Comparison of ENCODE assay signal across 8 mouse cellular contexts in the genomic region with DNA sequence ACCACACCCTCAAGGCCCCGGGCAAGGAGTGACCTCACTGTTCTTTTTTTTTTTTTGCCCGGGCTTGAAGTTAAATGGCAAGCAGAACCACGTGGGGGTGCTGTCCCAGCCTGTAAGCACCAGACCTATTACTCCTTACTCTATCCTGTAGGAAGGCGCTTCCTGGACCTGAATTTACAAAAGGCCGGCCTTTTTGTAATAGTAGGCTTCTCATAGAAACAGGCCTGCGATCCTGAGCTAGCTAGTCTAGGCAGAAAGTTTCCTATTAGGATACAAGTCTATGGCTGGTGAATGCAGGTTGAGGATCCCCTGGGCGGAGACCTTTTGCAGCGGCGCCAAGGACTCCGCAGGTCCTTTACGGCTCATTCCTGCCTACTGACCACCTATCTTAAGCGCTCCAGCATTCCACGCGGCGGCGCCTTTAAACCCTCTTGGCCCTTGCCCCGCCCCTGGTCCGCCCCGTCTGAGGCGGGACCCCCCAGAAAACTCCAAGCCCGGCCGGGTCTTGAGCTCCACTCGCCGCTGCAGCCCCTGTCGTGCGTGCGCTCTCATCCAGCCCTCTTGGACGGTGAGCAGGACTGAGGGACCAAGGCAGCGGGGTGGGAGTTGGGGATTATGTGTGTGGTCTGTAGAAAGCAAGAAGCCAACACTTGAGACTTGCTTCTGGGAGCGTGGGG. TPM values are rescaled to one million over a fixed set of nuclear protein-coding genes. Genes with fewer than 3 reads are reported as not detected.
DNase-seq lines count a peak whose midpoint lies in the region; ATAC-seq and TF ChIP-seq lines count a peak whose summit lies in the region.

Gene Tagln2 (plus strand): TSS at position 283 of the 677 bp plus-strand sequence.

- no peak for TF ChIP-seq EP300 in liver, embryonic 14.5 days (IDR thresholded peaks at IDR 0.05; ENCODE audit: low read depth)

- peak within 1 kb of the TSS; percentile 68 for H3K27ac ChIP-seq in intestine, embryonic 14.5 days (ENCODE audit: low read depth)
- H3K27ac ChIP-seq in liver, embryonic 14.5 days, result no peak within 1 kb of the TSS; the same call in 1 of the 2 replicates

- 2% methylated on average over 30 of the region's 30 CpGs for WGBS in intestine, embryonic 14.5 days
- WGBS in liver, embryonic 14.5 days (ENCODE audit: insufficient replicate concordance), result 2% methylated on average over 30 of the region's 30 CpGs

- peak; percentile 65 for ATAC-seq in intestine, embryonic 14.5 days (replicated peaks; ENCODE audit: low FRiP score, low TSS enrichment, low read depth)
- peak; percentile 50; the same call in 1 of the 2 replicates for ATAC-seq in liver, embryonic 14.5 days (ENCODE audit: insufficient read depth)

- TF ChIP-seq CTCF in liver, embryonic 14.5 days (IDR thresholded peaks at IDR 0.05; ENCODE audit: low read depth), result 0 out of 2 replicates have a peak, but pooled peaks have one; percentile 3

- peak within 1 kb of the TSS; percentile 67 for H3K4me3 ChIP-seq in intestine, embryonic 14.5 days (ENCODE audit: low read depth, low read length)
- H3K4me3 ChIP-seq in liver, embryonic 14.5 days (ENCODE audit: insufficient read depth in 1 of 2, low read depth in 2 of 2, low read length in 2 of 2), result peak within 1 kb of the TSS; percentile 62 to 64

- H3K27me3 ChIP-seq in intestine, embryonic 14.5 days (replicated peaks; ENCODE audit: control insufficient read depth, insufficient read depth, low read length), result no peaks in the 10 kb centered on the region
- no peaks in the 10 kb centered on the region for H3K27me3 ChIP-seq in liver, embryonic 14.5 days (ENCODE audit: control insufficient read depth, insufficient read depth, low read length)

- H3K4me1 ChIP-seq in intestine, embryonic 14.5 days (replicated peaks; ENCODE audit: control insufficient read depth, insufficient read depth, low read length), result peaks cover 34% of the 10 kb centered on the region
- peaks cover 0 to 23% of the 10 kb centered on the region in 2 experiments; a peak in 3 of 4 replicates for H3K4me1 ChIP-seq in liver, embryonic 14.5 days (replicated peaks; ENCODE audit: control insufficient read depth in 2 of 2, insufficient read depth in 2 of 2, low read length in 1 of 2)

- intact Hi-C loops in gastrocnemius, postnatal 36 days (cut with DNase I), result no loop called here

- H3K9me3 ChIP-seq in intestine, embryonic 14.5 days (ENCODE audit: control insufficient read depth, low read length), result no peaks in the 10 kb centered on the region
- H3K9me3 ChIP-seq in liver, embryonic 14.5 days (ENCODE audit: control insufficient read depth, low read length), result no peaks in the 10 kb centered on the region

- peak within 1 kb of the TSS; percentile 59 for H3K4me2 ChIP-seq in intestine, embryonic 14.5 days (ENCODE audit: low read length)
- peak within 1 kb of the TSS; percentile 67 for H3K4me2 ChIP-seq in liver, embryonic 14.5 days (ENCODE audit: low read depth)

- H3K9ac ChIP-seq in intestine, embryonic 14.5 days (ENCODE audit: low read length), result peak within 1 kb of the TSS; percentile 76
- H3K9ac ChIP-seq in liver, embryonic 14.5 days (replicated peaks), result peak within 1 kb of the TSS; percentile 61

- peaks cover 35% of the 10 kb centered on the region for H3K36me3 ChIP-seq in intestine, embryonic 14.5 days (ENCODE audit: control insufficient read depth, insufficient read depth, low read length)
- no peaks in the 10 kb centered on the region for H3K36me3 ChIP-seq in liver, embryonic 14.5 days (replicated peaks; ENCODE audit: control insufficient read depth, insufficient read depth, low read depth)

- peak; percentile 52 for DNase-seq in layer of hippocampus, adult 11-12 months (ENCODE audit: low spot score)
- DNase-seq in layer of hippocampus, adult 9-10 months (ENCODE audit: low spot score), result no peak
- peak; percentile 84 for DNase-seq in c-Kit-positive CD71-negative TER-119-negative erythroid progenitor cells, embryonic 14.5 days (ENCODE audit: low read depth)
- DNase-seq in gastrocnemius, postnatal 36 days, result peak; percentile 87
- DNase-seq in intestine, embryonic 14.5 days (ENCODE audit: low spot score), result peak; percentile 93
- no peak for DNase-seq in liver, embryonic 14.5 days (ENCODE audit: low read depth in 3 of 3, low spot score in 3 of 3)
- DNase-seq in natural killer cell, adult 2 months (ENCODE audit: low spot score in 2 of 2), result peak; percentile 67 to 70
- peak; percentile 40 to 46 for DNase-seq in thymus, postnatal 10 days (ENCODE audit: low spot score in 2 of 2)

RNA-seq across cellular contexts. Expression of gene Tagln2, which starts in this region (rescaled TPM):
- total RNA-seq in gastrocnemius, postnatal 36 days (2021), result 10 to 100 TPM; 20.4 to 23.5 TPM
- polyA plus RNA-seq in intestine, embryonic 14.5 days (2014; fragmentation: Nextera tagmentation; extraction: Ambion mirVana), result 241 TPM in 2 replicates
- 75.1 and 88.2 TPM in 2 replicates for polyA plus RNA-seq in liver, embryonic 14.5 days (2012; rRNA removed)
- polyA plus RNA-seq in liver, embryonic 14.5 days (2014; fragmentation: Nextera tagmentation; extraction: Ambion mirVana), result 94.4 and 97.5 TPM in 2 replicates

Comparison
In these comparisons a context has a peak if more than half of its experiments do, and no peak if none do; other contexts are left out.
1. DNase-seq: peak in layer of hippocampus, adult 11-12 months (single experiment), c-Kit-positive CD71-negative TER-119-negative erythroid progenitor cells, embryonic 14.5 days (single experiment), gastrocnemius, postnatal 36 days (2 of 2), intestine, embryonic 14.5 days (single experiment), natural killer cell, adult 2 months (2 of 2) and thymus, postnatal 10 days (2 of 2); none in layer of hippocampus, adult 9-10 months (single experiment) and liver, embryonic 14.5 days (0 of 3).